Mouse (Mus musculus): ENCODE data around the gene Alkbh4.
"Not testable (repeated sequence)": the region's sequence is repeated elsewhere in the genome, so short reads cannot be mapped to it uniquely, and the experiment has no call there.

Gene Alkbh4

DNA sequence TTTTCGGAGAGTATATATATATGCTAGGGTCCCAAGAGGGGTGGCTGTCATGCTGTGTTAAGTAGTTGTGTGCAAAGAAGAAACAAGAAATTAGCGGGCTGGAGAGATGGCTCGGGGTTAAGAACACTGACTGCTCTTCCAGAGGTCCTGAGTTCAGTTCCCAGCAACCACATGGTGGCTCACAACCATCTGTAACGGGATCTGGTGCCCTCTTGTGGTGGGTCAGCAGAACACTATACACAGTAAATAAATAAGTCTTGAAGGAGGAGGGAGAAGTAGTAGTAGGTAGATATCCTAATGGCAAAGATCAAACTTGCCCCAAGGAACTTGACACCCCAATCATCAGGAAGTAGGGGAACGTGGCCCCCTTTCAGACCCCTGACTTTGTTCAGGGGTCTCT is 6.8 kb downstream of the Alkbh4 start:
- no peak for DNase-seq (ENCODE audit: low read depth, low spot score)

DNA sequence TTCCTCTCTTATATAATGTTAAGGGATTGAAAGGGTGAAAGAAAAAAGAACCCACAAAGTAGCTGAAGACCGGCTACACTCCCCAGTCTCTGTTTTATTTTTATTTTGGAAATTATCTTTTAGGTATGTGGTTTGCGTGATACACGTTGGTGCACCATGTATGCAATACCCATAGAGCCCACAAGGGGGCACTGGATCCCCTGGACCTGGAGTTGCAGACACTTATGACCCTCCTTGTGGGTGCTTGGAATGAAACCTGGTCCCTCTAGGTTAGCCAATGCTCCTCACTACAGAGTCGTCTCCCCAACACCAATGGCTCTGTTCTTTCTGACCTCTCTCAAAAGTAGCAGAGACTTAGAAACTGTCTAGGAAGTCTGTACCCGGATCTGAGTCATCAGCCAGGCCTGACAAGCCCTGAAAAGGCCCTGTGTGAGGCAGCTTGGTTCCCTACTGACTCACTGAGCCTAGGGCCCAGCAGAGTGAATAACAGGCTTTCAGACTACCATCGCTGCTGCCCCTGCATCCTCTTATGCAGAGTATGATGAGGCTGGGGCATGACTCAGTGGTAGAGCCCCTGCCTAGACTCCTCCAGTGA is 7.3 kb downstream of the Alkbh4 start:
- peak; percentile 76 for DNase-seq (ENCODE audit: low read depth, low spot score)

DNA sequence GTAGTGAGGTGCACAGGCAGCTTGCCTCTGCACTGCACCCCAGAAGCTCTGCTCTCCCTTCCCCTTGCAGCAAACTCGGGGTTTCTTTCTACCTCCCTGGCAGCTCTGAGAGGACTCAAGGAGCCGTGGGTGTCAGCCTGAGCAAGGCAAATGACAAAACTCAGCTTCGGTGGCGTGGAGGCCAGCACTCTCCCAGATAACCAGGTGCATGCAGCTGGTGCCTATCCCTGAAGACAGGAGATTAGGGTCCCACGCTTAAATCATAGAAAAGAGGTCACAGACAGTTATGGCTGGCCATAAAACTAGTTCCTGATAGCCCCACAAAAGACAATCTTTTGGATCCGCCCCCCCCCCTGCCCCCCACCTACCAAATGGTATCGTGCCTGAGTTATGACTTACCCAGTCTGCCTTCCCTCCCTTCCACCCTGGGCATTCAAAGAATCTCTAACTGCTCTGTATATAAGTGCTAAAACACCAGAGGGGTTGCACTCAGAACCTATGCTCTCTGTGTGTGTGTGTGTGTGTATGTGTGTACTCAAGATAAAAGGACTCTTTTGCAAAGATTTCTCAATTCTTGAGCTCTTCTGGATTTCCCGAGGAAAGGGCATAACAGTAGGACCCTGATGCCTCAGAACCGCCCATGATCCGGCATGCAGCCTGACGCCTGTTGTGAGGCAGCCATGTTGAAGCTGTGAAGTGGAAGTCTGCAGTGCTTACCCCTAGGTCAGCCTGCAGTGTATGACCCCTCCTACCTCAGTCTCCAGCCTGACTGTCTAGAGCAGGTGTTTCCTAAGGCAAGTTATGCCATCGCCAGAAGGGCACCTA is 8.9 kb downstream of the Alkbh4 start:
- no peak for DNase-seq (ENCODE audit: low read depth, low spot score)

DNA sequence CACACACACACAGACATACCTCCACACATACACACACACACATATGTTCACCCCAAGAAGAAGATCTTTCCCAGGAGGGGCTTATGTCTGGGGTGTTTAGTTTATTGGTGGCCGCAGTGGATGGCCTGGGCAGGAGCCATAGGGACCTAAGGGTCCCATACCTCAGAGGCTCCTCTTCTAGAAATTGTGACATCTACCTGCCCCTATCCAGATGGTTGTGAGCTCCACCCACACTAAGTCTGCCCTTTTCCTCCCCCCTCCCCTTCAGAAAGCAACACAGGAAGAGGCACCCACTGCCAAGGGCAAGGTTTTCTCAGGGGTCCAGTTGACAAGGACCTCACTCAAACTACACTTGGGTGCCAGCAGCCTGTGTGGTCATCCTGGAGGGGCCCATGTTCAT is 11.0 kb downstream of the Alkbh4 start:
- no peak for DNase-seq (ENCODE audit: low read depth, low spot score)

DNA sequence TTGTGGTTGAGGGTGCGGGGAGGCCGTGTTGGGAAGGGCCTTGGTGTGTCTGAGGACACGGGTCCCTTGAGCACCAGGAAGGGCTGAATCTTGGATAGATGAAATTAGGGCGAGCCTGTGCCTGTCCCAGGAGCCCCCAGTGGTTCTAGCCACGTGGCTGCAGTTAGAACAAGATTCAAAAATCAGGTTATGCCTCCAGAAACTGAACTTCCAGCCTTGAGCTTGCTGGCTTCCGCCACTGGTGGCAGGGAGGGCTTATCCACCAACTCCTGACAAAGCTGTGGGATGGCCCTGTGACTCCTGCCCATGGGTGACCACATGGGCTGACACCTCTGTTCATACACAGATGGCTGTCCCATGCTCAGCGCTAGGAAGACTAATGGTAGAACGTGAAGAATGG is 11.8 kb downstream of the Alkbh4 start:
- no peak for DNase-seq (ENCODE audit: low read depth, low spot score)

DNA sequence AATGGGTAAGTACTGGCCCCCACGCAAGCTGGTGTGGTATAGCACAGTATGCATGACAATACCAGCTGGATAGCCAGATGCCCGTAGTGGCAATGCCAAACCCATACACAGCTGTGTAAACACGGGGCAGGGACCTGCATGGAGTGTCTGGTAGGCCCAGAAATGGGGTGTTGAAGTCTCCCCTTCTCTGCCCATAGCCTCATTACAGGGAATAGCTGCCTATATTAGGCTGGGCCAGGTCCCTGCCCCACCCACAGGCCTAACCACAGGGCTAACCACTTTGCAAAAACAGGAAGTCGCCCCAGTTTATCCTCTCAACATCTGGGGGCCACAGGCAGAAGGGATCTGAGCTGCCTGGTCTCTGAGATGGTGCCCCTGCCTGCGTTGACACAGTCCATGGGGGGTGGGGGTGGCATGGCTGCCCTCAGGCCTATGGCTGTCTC is 13.2 kb downstream of the Alkbh4 start:
- not testable (repeated sequence) for DNase-seq (ENCODE audit: low read depth, low spot score)

DNA sequence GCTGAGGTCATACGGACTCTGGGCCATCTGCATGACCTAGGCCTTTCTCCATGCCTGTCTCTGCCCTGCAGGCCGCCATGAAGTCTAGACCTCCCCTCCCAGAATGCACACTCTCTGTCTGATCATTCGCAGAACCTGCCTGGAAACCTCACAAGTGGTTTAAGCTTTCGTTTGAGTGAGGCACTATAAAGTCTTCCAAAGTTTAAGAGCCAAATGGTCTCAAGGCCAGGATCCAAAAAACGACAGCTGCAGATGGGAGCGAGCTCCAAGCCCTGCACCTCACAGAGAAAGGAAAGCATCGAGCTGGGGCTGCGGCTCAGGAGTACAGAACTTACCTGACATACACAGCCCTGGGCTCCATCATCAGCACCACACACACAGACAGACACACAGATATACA is 16.4 kb downstream of the Alkbh4 start:
- DNase-seq (ENCODE audit: low read depth, low spot score) = no peak

DNA sequence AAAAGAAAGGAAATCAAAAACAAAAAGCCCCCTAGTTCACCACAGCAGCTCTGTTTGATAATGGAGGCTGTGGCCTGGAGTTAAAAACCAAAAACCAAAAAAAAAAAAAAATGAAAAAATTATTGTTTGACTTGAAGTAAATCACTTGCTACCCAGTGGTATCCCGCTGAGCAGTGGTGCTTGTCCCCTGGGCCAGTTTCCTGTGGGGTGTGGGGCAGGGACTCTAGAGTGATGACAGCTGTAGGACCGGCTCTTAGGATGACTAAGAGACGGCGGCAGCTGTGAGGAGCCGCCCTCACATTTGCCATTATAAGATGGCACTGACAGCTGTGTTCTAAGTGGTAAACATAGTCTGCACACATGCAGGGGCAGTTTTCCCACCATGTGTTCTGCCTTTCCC is 19.5 kb downstream of the Alkbh4 start:
- peak; percentile 76 for DNase-seq (ENCODE audit: low read depth, low spot score)

DNA sequence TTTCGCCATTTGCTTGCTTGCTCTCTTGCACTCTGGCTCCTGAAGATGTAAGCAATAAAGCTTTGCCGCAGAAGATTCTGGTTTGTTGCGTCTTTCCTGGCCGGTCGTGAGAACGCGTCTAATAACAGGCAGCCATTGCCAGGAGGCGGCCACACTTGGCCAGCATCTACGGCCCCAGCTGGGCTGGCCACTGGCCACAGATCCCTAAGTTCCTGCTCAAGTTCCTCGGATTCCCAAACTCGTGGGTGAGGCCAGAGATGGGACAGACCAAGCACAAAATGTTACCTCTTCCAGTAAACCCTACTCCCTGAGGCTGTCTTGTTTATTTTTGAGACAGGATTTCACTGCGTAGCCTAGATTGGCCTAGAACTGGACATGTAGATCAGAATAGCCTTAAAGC is 24.1 kb downstream of the Alkbh4 start:
- peak; percentile 73 for DNase-seq (ENCODE audit: low read depth, low spot score)

DNA sequence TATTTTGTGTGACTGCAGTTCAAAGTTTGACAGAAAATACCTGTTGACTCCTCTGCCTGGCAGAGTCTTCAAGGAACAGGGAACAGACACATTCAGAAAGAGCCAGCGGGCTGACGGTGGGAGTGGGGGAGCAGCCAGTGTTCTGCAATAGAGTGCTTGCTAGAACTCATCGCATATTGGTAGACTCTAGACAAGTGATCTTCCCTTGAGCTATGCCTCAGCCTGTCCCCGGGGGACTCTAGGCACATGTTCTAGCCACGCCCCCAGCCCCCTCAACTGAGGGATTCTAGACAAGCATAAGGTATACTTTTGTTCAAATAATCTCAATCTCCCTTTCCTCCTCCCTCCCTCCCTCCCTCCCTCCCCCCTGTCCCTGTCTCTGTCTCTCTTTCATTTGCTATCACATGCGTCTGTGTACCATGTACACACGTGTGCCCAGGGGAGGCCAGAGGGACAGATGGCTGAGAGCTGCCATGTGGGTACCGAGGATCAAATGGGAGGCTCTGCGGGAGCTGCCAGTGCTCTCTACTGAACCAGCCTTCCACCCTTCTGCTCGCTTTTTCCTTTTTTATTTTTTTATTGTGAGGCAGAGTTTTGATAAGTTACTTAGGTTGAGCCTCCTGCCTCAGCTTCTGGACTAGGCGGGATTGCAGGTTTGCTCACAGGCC is 28.0 kb downstream of the Alkbh4 start:
- DNase-seq (ENCODE audit: low read depth, low spot score) = no peak

DNA sequence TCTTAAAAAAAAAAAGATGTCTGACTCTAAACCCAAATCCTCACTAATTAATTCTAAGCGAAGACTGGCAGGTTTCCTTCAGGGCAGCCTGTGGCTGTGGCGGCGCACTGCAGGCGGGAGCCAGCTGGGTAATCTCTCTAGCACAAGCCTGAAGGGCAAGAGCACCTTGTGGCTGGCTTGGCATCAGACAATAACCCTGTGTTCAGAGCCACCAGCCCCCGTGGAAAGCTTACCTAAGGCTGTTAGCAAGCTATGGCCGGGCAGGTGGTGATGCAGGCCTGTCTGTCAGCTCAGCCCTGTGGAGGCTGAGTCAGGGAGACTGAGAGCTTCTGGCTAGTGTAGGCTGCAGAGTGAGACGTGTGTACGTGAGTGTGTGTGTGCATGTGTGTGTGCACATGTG is 29.3 kb downstream of the Alkbh4 start:
- DNase-seq (ENCODE audit: low read depth, low spot score) = no peak

DNA sequence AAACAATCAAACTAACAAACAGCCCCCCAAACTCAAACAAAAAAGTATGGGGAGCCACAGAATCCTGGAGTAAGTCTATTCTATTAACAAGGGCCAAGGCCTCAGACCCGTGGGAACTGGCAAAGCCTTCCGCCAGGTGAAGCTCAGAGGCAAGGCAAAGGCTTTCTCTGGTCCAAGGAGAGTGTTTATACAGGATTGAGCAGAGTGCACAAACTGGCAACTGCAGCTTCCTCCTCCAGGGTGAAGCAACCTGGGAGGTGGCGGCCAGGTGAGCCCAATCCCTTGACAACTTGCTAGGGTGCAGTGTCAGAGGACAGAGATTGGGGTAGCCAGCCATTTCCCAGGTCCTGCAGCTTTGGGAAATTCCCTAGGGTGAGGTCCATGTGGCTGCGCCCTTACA is 31.4 kb downstream of the Alkbh4 start:
- no peak for DNase-seq (ENCODE audit: low read depth, low spot score)

DNA sequence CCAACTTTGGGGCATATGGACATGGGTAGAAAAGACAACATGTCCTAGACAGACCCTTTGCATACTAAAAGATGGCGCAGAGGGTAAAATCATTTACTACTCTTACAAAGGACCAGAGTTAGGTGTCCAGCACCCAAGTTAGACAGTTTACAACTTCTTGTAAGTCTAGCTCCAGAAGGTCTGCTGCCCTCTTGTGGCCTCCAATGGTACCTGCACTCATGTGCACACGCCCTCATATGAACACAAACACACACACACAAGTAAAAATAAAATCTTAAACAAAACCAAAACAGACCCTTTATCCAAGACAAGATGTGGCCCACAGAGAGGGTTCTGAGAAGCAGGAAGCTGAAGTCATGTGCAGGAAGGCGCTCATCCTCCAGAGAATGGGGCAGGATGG is 32.1 kb downstream of the Alkbh4 start:
- DNase-seq (ENCODE audit: low read depth, low spot score) = peak; percentile 27

DNA sequence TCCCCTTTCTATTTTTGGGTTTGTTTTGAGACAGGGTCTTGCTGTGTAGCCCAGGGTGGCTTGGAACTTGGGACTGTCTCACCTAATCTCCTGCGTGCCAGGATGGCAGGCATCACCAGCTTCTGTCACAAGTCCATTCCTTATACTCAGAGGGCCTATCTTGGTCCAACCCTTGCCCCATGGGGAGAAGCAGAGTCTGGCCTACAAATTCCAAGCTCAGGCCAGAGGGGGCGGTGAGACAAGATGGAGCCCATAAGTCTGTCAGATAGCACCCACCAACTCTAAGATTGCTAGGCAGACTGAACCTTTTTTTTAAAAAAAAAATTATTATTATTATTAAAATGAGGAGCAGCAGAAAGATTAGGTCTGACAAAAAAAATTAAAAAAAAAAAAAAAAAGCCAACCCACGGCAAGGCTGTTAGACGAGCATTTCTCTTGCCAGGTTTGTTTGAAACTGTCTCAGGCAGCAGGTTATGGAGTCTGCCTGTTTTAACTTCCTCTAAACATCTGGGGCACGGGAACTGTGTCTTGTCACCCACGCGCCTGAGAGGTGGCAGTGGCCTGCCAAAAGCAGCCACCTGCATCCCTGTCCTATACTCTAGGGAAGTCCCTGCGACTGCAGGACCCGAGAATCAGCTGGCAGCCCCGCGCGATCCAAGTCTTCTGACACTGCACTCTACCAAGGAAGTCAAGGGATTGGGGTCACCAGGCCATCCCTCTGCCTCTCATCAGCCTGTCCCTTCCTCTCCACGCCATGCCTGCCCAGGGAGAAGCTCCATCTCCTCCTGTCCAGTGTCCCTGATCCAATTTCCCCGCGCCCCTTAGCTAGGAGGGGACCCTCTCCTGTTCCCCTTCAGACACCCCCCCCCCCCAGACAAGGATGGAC is 33.9 kb downstream of the Alkbh4 start:
- peak; percentile 60 for DNase-seq (ENCODE audit: low read depth, low spot score)

DNA sequence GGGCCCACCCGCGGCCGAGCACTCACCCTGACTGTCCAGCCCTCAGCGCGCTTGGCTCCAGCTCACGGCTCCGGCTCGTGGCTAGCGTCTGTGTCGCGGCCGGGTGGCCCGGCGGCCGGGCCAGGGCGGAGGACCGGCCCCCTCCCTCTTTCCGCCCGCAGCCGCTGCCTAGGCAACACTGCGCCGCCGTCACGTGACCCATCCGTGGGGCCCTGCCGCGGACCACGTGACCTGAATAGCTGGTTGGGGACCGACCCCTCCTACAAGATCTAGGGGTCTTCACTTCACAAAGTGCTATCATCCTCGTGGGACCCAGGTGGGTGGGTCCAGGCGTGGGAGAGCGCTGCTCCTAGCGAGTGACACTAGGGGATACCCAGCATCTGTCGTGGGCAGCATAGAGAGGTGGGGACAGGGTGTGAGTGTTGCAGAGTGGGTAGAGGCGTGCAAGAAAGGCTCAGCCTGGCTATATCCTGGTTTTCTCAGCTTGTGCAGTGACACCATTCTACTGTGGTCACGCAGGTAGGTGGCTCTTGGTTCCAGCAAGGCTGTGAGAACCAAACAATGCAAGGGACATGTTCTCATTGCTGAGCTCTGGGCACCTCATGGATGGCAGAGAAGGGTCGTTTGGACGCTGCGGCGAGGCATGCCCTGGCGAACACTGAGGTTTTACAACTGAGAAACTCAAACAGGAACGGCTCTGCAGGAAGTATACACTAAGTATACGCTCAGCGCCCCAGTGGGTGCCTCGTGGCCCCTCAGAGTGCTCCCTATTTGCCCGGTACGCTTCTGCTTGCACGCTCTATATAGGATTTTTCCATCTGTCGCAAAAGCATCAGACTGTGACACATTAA is 34.8 kb downstream of the Alkbh4 start, which contains the start of gene Orai2:
Orai2 (minus strand) TSS at position 202 of the 851 bp plus-strand sequence.
- peak; percentile 75 for DNase-seq (ENCODE audit: low read depth, low spot score)

DNA sequence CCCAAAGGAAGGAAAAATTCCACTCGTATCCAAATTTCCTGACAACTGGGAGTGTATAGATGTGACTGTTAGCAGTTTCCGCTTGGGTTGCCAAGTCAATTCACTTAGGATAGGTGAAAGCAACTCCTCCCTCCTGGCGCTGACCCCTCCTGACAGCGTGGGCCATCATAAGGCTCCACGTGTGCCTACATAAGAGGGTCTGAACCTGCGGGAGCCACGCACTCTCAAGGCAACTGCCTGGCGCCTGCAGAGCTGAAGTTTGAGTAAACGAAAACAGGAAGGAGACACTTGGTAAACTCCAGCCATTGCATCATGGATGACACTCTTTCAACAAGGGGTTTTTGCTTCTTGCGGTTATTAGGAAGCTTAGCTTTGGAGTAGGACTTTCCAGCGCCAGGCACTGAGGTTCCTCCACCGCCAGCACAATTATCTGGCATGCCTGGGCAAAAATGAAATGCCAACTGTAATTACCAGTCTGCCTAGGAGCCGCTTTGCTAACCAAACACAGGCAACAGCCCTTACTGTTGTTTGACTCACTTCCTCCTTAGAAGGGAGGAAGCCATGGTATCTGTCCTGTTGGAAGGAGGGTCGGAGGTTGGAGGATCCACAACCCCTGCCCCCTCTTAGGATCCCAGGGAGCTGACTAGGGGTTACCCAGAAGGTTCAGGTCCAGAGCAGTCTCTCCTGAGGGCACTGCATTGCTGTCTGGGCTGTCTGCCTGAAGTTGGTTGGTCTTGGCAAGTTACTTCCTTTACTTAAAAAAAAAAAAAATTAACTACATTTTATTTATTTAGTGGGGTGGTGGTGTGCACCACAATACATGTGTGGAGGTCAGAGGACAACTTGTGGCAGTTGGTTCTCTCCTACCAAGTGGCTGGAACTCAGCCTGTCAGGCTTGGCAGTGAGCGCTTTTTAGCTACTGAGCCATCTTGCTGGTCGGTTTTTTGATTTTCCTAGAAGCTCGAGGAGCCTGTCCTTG is 35.7 kb downstream of the Alkbh4 start:
- DNase-seq (ENCODE audit: low read depth, low spot score) = peak; percentile 75

DNA sequence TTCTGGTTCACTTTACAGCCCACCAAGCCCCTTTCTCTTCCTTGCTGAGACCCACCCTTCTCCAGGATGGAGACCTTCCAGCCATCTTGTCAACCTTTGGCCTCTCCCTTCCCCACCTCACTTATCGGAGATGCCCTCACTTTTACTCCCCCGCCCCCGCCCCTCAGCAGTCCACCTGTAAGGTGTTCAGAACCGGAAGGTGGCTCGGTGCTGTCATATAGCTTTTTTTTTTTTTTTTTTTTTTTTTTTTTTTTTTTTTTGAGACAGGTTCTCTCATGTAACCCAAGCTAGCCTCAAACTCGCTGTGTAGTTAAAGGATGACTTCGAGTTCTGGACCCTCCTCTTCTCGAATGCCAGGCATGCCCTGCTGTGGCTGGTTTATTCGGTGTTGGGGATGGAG is 37.0 kb downstream of the Alkbh4 start:
- no peak for DNase-seq (ENCODE audit: low read depth, low spot score)

DNA sequence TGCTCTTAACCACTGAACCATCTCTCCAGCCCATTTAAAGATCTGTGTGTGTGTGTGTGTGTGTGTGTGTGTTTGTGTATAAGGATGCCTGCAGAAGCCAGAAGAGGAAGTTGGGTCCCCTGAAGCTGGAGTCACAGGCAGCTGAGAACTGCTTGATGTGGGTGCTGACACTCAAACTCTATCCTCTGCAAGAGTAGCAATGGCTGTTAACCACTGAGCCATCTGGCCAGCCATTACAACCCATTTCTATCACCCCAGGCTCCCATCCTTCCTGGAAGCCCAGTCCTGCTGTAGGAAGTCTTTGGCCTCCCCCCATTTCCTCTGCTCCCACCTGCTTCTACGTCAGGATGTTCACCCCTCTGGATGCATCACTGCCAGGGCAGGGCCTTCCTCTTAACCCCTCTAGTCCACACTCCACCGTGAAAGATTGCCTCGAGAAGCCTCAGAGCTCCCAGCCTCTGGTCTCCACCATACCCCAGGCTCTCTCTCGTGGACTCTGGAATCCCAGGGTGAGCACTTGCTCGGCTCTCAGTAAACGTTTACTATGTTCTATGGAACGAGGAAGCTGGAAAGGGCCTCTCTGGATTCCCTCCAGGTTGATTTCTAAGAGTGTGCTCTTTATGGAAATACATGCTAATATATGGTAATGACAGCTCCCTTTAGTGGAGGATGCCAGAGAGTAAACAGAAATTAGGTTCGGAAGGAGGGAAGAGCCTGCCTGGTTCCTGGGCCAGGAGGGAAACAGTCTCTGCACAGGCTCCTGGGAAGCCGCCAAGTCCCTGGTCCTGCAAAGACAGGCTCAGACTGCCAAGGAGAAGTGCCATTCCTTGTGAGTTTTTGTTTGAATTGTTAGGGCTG is 37.9 kb downstream of the Alkbh4 start:
- peak; percentile 19 for DNase-seq (ENCODE audit: low read depth, low spot score)

DNA sequence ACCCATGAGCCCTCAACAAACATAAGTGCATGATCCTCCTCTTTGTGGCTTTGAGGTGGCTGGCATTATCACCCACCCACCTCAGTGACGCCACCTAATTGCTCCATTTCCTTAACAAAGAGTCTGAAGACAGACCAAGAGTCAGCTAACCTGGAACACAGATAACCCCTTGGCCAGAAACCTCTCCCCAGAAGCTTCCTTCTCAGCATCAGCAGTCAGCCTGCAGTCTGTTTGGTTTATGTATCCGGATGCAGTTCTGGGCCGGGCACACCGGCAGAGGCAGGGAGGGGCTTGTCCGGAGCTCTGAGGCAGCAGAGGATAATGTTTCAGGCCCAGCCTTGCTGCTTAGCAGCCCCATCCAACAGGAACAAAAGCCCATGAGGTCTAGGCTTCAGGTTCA is 43.6 kb downstream of the Alkbh4 start:
- DNase-seq (ENCODE audit: low read depth, low spot score) = no peak
